Mouse (Mus musculus): ENCODE data around the gene Slc25a21. TPM values are rescaled to one million over a fixed set of nuclear protein-coding genes. Genes with fewer than 3 reads are reported as not detected.

Slc25a21 gene
- total RNA-seq, 2 experiments from 2014 or later: 0.65 to 1.0 TPM

DNA sequence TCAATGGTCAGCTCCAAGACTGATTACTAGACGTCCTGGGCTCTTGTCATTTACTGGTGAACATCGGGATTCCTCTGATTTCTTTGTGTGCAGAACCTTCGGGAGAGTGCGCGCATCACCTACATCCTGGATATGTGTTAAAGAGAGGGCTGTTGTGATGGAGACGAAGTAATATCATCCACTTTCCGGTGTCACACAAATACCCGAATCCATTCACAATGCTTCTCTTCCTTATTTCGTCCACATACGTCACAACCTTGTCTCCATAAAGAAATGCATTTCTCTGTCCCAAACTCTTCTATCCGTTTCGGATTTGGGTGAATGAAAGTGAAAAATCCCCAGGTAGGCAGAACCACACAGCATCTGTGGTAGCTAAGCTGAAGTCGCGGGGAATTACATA lies 502.9 kb downstream of the Slc25a21 start:
- DNase-seq (ENCODE audit: low spot score in 2 of 2): no peak

DNA sequence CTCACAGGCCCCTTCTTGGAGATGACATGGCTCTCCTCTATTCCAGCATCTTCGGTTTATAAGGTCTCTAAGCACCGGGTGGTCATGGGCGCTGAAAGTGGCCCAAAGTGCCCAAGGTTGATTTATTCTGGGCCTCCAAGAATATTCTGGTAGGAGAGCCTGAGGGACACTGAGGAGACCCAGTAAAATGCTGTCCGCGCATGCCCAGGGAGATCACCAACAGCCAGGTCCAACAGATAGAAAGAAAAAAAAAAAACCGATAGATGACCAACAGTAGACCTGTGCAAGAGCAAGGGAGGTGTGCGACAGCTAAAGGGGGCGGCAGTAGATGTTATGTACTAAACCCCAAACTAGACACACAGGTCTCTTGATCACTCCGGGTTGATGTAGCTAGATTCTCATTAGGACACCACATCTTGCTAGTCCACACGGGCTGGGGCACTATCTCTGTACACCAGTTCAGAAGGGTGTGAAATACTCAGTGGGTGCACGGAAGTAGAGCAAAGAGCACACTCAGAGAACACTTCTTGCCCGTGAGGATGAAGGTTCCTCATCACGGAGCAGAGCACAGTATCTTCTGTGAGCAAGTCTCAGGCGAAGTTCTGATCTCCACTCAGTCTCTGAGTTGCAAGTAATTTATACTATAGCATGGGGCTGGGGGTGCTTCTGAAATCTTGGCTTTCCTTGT lies 503.7 kb downstream of the Slc25a21 start:
- DNase-seq (ENCODE audit: low spot score in 2 of 2): no peak

DNA sequence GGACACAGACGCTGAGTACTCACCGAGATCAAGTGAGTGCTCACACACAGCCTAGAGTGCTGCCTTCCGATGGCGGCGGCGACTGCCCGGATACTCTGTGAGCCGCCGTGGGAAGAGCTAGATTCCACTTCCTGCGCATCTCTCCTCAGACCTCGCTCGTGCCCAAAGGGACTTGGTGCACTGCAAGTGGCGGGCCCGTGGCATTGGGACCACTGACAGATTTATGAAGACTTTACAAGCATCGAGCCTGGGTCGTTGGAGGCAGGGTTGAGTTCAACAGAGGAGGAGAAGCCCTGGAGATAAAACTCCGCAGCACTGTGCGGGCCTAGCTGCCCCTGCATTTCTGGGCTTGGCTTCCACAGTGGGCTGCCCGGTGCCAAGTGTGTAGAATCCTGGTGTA lies 504.7 kb downstream of the Slc25a21 start:
- no peak for DNase-seq (ENCODE audit: low spot score in 2 of 2)

DNA sequence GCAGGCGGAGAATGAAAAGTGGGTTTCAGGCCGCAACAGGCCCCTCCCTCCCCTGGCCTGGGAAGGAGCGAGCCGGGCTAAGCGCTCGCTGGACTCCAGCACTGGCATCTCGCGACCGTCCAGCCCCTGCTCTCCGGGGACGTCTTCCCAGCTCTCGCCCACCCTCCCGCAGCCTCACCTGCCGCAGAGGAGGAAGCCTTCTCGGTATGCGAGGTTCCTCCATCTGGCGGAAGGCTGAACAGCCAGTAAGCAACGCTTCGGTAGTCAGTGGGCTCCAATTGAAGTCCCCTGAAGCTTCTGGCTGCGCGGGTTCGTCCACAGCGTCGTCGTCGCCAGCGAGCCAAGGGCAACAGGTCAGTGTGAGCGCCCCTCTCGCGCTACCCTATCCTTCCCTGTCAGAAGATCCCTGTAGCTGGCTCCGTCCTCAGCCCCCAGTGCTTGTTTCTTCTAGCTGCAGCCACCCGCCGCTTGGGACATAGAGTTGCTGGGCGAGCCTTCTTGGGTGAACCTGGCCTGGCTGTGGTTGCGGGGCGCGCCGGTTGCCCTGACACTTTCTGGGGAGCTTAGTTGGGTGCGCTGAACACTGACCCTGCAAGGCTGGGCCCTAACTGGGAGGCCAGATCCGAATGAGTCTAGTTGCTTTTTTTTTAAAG lies 505.7 kb downstream of the Slc25a21 start, which contains the start of gene Pax9:
Gene Pax9 (plus strand): TSS at position 341 of the 653 bp plus-strand sequence.
- DNase-seq (ENCODE audit: low spot score in 2 of 2): no peak

DNA sequence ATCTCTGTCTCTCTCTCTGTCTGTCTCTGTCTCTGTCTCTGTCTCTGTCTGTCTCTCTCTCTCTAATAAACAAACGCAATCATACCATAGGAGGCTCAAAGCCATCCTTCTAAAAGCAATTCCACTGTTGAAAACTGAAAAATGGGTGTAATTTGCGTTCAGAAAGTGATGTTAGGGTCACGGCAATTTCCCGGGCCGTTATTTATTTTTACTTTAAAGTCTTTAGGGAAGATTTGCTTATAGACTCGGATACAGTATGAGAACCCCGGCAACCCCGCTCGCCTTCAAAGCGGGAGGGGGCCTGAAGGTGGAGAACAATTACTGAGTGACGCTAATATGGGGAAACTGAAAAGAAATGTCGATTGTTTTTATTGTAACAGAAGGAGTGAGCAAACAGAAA lies 506.3 kb downstream of the Slc25a21 start:
- no peak for DNase-seq (ENCODE audit: low spot score in 2 of 2)

DNA sequence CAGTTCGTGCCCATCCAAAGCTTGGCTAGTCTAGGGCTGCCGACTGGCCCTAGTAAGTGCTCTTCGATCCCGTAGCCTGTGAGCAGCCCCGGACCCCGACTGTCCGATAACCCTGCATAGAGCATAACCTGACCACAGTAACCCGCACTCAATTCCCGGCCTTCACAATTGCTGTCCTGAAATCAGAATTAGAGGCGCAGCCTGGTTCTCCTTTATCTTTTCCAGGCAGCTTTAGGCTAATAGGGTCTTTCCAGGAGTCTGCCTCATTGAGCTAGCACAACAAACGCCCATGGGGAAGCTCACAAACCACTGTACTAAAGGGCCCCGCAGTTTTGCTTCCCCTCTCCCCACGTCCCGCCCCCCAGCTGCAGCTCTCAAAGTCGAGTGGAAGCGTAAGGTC lies 506.9 kb downstream of the Slc25a21 start:
- no peak for DNase-seq (ENCODE audit: low spot score in 2 of 2)

DNA sequence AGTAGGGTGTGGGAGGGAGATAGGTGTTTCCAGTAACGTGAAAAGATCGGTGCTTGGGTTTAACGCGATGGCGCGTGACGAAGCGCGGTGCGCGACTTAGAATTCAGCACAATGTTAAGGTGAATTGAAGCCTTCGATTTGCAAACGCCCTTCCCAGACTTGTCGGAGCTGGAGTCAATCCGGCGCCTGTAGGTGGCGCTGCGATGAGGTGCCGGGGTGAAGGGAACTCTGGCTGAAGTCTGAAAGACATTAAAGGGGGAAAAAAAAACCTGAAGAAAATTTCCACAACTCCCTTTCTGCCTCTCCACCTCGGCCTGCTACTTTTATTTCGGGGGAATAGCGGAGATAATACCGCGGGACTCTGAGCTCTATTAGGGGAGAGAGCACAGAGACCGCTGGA lies 507.5 kb downstream of the Slc25a21 start:
- DNase-seq (ENCODE audit: low spot score in 2 of 2): no peak

DNA sequence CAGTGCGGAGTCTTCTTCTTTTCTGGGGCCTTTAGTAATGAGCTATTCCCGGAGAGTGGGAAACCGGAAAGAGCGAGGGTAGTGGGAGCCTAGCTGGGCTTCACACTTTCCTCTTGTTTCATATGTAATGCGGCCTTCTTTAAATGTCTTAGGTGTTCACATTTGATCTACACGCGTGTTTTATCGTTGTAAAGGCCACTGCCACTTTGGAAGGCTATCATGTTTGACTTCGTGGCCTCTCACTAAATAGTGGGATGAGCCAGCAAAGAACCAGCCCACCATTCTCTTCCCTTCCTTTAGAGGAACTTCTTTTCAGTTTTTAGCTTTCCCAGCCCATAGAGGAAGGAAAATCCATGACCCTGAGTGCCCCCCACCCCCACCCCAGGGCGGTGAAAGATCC lies 507.9 kb downstream of the Slc25a21 start:
- no peak for DNase-seq (ENCODE audit: low spot score in 2 of 2)

DNA sequence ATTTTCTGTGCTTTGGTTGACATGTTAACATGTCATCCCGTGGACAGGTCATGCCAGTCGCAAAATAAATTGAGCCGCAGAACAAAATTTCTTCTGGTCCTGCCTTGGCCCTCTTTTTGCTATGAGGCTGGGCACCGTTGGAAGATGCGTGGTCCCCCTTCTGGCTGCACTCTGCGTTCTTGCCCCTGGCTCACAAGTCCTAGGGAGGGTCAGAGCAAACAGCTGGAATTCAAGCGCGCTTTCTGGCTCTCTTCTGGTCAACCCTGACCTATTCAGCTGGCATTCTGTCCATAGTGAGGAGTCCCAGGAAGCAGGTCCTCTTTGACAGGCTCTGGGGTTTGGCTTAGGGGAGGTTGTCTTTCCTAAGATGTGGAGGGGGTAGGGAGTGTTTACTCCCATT lies 508.4 kb downstream of the Slc25a21 start:
- no peak for DNase-seq (ENCODE audit: low spot score in 2 of 2)

DNA sequence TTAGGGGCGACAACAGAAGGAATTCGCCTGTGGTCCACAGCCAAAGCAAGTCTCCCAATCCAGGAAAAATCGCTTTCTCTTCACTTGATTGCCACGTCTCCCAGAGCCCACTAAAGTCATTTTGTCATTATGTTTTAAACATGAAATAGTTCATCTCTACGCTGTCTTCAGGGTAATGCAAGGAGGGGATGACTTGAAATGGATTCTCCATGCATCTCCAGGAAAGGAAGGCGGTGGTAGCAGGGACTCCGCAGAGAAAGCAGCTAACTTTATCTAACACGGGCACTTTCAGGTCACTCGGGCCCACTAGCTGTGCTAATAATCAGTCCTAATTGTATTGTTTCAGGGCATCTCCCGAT lies 508.8 kb downstream of the Slc25a21 start:
- DNase-seq (ENCODE audit: low spot score in 2 of 2): no peak

DNA sequence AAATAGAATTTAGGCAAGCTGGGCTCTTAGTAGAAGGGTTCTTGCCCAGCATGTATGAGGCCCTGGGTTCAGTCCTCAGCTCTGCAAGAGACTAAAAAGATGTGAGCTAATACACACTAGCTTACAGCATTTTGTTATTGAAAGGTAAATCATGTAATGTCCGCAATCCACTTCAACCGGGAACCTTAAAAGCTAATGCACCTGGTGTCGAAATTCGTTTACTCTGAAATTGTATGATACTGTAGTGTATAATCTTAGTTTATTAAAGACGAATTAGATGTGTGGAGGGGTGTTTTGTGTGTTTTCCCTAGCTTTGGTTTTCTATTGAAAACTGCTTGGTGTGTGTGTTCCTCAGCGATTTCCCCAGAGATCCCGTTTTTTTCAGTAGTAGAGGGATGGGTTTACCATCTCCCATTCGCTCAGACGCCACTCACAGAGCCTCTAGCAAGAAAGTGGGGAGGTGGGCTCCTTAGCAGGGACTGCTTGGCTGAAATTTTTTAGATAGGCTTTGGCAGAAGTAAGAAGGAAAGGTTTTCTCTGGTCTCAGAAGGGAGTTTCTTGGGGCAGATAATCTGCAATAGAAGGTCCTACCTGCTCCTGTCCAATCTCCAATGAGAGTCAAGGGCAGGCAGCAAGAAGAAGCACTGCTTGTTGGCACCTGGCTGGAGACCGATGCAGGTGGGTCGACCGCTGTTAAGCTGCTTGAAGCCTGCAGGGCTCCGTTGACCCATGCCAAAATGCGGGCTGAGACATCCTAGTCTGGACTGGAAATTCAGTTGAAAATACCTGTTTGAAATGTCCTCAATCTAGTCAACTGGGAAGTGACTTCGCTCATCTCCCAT lies 509.4 kb downstream of the Slc25a21 start:
- DNase-seq (ENCODE audit: low spot score in 2 of 2): no peak

DNA sequence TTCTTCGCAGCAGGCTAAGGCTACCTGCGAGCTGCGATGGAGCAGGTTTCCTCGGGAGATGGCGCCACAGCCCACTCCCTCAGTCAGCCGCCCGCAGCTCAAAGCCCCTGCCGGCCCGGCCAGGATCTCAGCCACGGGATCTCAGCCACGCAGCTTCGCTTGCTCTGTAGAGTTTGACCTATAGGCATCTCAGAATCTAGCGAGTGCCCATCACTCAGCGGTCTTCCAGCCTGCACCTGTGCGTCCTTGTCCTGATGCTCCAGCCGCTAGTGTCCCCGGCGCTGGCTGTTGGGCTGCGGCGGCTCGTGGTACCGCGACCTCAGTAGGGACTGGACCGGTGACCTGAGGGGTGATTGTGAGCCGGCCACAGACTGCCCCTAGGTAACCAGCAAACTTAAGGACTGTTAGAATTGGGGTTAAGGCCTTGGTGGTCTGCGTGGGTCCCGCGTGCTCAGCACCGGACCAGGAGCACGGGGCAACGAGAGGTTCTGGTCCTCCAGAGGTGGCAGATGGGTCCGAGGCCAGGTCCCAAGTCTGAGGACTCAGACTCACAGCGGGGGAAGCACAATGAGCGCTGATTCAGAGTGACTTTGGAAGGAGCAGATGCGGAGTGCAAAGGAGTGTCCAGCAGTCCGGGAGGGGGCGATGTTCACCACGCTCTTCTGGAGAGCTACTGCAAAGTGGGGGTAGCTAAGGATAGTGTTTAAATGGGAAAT lies 516.0 kb downstream of the Slc25a21 start:
- DNase-seq (ENCODE audit: low spot score in 2 of 2): no peak

DNA sequence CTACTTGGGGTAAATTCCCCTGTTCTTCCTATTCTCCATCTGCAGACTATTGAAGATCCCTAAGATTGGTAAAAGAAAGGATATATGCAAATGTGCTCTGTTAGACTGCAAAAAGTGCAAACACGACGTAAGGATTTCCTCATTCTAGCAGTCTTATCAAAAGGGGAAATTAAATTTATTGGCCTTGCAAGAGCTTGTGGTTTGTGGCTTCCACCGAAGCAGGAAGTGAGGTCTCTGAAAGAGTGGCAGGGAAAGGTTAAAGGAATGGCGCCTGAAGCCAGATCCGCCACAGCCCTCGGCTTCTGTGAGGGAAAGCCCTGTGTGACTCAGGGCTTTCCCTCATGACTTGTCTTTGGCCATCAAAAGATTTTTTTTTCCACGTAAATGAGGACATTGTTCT lies 519.7 kb downstream of the Slc25a21 start:
- no peak for DNase-seq (ENCODE audit: low spot score in 2 of 2)

DNA sequence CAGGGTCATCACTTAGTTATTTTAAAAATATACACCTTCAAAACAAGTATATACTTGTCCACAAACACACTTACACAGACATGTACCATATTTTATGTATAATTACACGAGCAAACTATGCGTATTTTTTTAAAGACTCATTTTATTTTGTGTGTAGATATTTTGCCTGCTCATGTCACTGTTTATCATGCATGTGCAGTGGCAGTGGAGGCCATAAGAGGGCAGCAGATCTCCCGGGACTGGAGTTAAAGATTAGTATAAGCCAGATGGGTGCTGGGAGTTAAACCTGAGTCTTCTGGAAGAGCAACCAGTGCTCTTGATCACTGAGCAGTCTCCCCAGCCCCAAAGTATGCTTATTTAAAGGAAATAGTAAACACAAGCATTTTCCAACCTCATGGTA lies 522.5 kb downstream of the Slc25a21 start:
- DNase-seq (ENCODE audit: low spot score in 2 of 2): no peak

DNA sequence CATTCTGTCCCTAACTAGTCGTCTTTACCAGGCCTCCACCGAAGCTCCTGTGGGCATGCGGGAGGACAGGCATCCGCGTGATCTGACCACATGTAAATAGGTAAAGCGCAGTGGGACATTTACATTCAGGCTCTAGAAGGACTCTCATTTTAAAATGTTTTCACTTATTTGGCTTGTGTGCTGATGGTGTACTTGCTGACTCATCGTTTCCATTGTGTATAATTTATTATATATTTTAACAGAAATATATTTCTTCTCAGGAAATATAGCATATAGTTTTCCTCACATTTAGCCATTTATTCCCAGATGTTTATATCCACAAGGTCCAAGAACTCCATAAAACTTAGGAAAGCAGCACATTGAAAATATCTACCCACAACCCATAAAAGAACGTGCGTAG lies 526.5 kb downstream of the Slc25a21 start:
- DNase-seq (ENCODE audit: low spot score in 2 of 2): no peak

DNA sequence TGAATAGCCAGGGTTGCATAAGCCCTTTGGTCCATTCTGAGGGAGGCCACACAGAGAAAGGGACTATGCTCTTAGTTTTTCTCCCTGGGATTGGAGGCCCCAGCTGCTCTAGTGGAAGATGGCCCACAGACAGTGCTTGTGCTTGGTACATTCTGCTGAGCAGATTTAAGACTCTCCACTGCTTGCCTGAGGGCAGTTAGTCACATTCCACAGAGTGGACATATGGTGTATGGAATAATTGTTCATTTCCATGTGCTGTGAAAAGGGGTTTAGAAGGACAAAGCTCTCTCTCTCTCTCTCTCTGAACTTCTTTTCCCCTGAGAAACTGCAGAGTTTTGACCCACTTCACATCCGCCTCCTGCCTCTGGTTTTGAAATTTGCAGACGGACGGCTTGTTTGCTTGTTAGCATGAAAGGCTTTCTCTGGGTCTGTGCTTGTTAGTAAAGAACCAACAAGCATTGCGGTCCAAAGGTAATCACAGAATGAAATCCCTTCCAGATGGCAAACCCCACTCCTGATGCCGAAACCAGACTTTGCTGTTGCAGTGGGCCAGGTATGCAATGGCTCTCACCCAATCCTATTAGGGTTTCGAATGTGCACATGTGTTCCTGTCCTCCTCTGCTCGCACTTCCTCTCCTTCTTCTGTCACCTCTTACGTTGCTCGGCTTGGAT lies 527.7 kb downstream of the Slc25a21 start:
- DNase-seq (ENCODE audit: low spot score in 2 of 2): no peak

Other genes with a start within 250 kb of the Slc25a21 start
- 10 to 100 TPM; 16.0 to 17.3 TPM for gene Prps1l3, start 32.9 kb upstream of the Slc25a21 start, total RNA-seq (2021)
- gene Mipol1, start 33.0 kb upstream of the Slc25a21 start, total RNA-seq (2021): 1 to 10 TPM; 5.3 to 5.8 TPM